Mouse (Mus musculus): ENCODE data around the gene Icosl.

- TF ChIP-seq MAX (IDR thresholded peaks at IDR 0.05; ENCODE audit: low read depth), result no peak
- no peak for TF ChIP-seq POLR2A (IDR thresholded peaks at IDR 0.05; ENCODE audit: insufficient read length, low read depth)
- no peak for TF ChIP-seq POLR2AphosphoS2 (IDR thresholded peaks at IDR 0.05; ENCODE audit: insufficient read length, low read depth)
- TF ChIP-seq MYOG (IDR thresholded peaks at IDR 0.05; ENCODE audit: control insufficient read depth in 1 of 3, insufficient read depth in 1 of 3, insufficient read length in 2 of 3, low read depth in 2 of 3), result no peak
- TF ChIP-seq E2F4 (IDR thresholded peaks at IDR 0.05; ENCODE audit: insufficient read depth), result no peak
- no peak for TF ChIP-seq USF1 (IDR thresholded peaks at IDR 0.05; ENCODE audit: low read depth)
- TF ChIP-seq MYOD1 (IDR thresholded peaks at IDR 0.05; ENCODE audit: control insufficient read depth in 1 of 3, insufficient read length in 2 of 3, low read depth in 2 of 3), result no peak
- TF ChIP-seq SRF (IDR thresholded peaks at IDR 0.05; ENCODE audit: control insufficient read depth, insufficient read length, low read depth), result no peak
- TF ChIP-seq TCF12 (IDR thresholded peaks at IDR 0.05; ENCODE audit: insufficient read depth, poor library complexity, severe bottlenecking), result no peak
Measured at GRCm38 (mm10) chr10:78037139-78037538, 32.0 kb upstream of the Icosl start.
